Comparison of ENCODE assay signal across 9 mouse cellular contexts in the genomic region with DNA sequence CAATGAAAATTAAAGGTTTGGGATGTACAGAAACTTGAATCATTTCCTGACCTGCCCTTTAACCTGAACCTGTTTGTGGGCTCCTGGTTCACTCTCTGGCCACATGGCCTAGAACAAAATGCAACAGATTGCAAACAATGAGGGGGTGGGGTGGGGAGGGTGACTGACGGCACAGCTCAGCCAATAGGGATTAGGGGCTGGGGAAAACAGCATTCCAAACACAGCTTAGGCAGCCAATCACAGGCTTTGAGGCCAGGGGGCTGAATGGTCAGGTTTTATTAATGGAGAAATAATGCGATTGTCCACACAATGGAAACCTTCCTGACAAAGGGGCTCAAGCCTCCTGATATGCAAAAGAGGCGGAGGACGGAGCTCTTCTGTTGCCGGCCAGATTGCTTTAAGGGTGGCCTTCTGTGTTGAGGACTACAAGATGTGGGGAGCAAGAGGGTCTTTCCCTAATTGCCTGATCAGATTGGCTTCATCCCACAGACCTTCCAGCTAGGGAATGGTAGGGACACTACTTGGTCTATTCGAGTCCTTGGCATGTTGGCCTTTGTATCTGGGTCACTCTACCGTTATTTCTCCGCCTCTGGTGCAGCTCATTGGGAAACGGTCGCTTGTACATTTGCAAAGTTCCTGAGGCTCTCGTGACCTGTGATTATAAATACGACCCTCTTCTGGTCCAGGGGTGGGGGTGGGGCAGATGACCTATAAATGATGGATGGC. TPM values are rescaled to one million over a fixed set of nuclear protein-coding genes. Genes with fewer than 3 reads are reported as not detected.
A peak's percentile ranks its signal among the peaks of the same experiment; 100 is the strongest.
DNase-seq lines count a peak whose midpoint lies in the region; ATAC-seq and TF ChIP-seq lines count a peak whose summit lies in the region.
"Had no signal": no experiment of that assay in that cellular context is flagged by ENCODE, and none has a peak within 500 bp of the region (broad histone marks: within the 10 kb centered on the region; RNA-seq: fewer than 3 reads in every experiment).

No protein-coding gene starts in this region.

- H3K9ac ChIP-seq in lung, postnatal 0 days (replicated peaks; ENCODE audit: low read depth), result no peak overlapping the region
- no peak overlapping the region; the same call in 1 of the 2 replicates for H3K9ac ChIP-seq in liver, embryonic 11.5 days (ENCODE audit: low read depth, low read length)
- H3K9ac ChIP-seq in stomach, embryonic 14.5 days (replicated peaks; ENCODE audit: low read depth, low read length), result no peak overlapping the region

- 31% methylated on average over 12 of the region's 12 CpGs for WGBS in lung, postnatal 0 days
- WGBS in forebrain, embryonic 10.5 days, result 5% methylated on average over 12 of the region's 12 CpGs
- WGBS in liver, embryonic 11.5 days, result 24% methylated on average over 12 of the region's 12 CpGs
- 21% methylated on average over 12 of the region's 12 CpGs for WGBS in stomach, embryonic 14.5 days

- TF ChIP-seq EP300 in lung, postnatal 0 days (IDR thresholded peaks at IDR 0.05), result no peak

- H3K27me3 ChIP-seq in lung, postnatal 0 days (replicated peaks; ENCODE audit: insufficient read depth, low read length), result peaks cover 3% of the 10 kb centered on the region; the same call in 1 of the 2 replicates
- H3K27me3 ChIP-seq in forebrain, embryonic 10.5 days (ENCODE audit: poor library complexity, severe bottlenecking), result peaks cover 40% of the 10 kb centered on the region
- peaks cover 54% of the 10 kb centered on the region for H3K27me3 ChIP-seq in liver, embryonic 11.5 days (replicated peaks; ENCODE audit: control insufficient read depth, insufficient read depth, low read length)
- H3K27me3 ChIP-seq in stomach, embryonic 14.5 days (ENCODE audit: control insufficient read depth, insufficient read depth, low read length), result no peaks in the 10 kb centered on the region; the same call in 1 of the 2 replicates

- H3K36me3 ChIP-seq in lung, postnatal 0 days (ENCODE audit: insufficient read depth, low read length), result no peaks in the 10 kb centered on the region
- peaks cover 36% of the 10 kb centered on the region for H3K36me3 ChIP-seq in forebrain, embryonic 10.5 days (replicated peaks)
- H3K36me3 ChIP-seq in liver, embryonic 11.5 days (ENCODE audit: control insufficient read depth, insufficient read depth, low read length), result no peaks in the 10 kb centered on the region
- peaks cover 7% of the 10 kb centered on the region; the same call in 1 of the 2 replicates for H3K36me3 ChIP-seq in stomach, embryonic 14.5 days (ENCODE audit: control insufficient read depth, insufficient read depth, low read length)

- no peak overlapping the region for H3K4me3 ChIP-seq in lung, postnatal 0 days (ENCODE audit: low read depth, low read length)
- H3K4me3 ChIP-seq in forebrain, embryonic 10.5 days, result peak overlapping the region; percentile 86
- no peak overlapping the region for H3K4me3 ChIP-seq in liver, embryonic 11.5 days (ENCODE audit: low read depth, low read length)
- peak overlapping the region; percentile 81 for H3K4me3 ChIP-seq in stomach, embryonic 14.5 days (ENCODE audit: low read depth, low read length)

- no peak overlapping the region for H3K4me2 ChIP-seq in lung, postnatal 0 days (replicated peaks; ENCODE audit: low read depth, low read length)
- peak overlapping the region; percentile 42 for H3K4me2 ChIP-seq in liver, embryonic 11.5 days
- peak overlapping the region; percentile 66 for H3K4me2 ChIP-seq in stomach, embryonic 14.5 days (replicated peaks; ENCODE audit: low read depth, low read length)

- no peak for ATAC-seq in lung, postnatal 0 days
- ATAC-seq in liver, embryonic 11.5 days (replicated peaks; ENCODE audit: low FRiP score), result peak; percentile 32; the same call in 1 of the 2 replicates
- ATAC-seq in stomach, embryonic 14.5 days (ENCODE audit: insufficient number of reproducible peaks, insufficient read depth, low FRiP score, low read depth), result no peak; the same call in 1 of the 2 replicates

- H3K27ac ChIP-seq in lung, postnatal 0 days (ENCODE audit: low read length), result no peak overlapping the region
- peak overlapping the region; percentile 94 for H3K27ac ChIP-seq in forebrain, embryonic 10.5 days
- H3K27ac ChIP-seq in liver, embryonic 11.5 days (ENCODE audit: low read depth, low read length), result no peak overlapping the region
- H3K27ac ChIP-seq in stomach, embryonic 14.5 days (ENCODE audit: low read length), result no peak overlapping the region

- no peak for TF ChIP-seq CTCF in lung, postnatal 0 days (IDR thresholded peaks at IDR 0.05)

- no peaks in the 10 kb centered on the region for H3K9me3 ChIP-seq in lung, postnatal 0 days (ENCODE audit: low read length)
- H3K9me3 ChIP-seq in forebrain, embryonic 10.5 days, result no peaks in the 10 kb centered on the region
- no peaks in the 10 kb centered on the region for H3K9me3 ChIP-seq in liver, embryonic 11.5 days (ENCODE audit: control insufficient read depth, low read length)
- no peaks in the 10 kb centered on the region for H3K9me3 ChIP-seq in stomach, embryonic 14.5 days (ENCODE audit: control insufficient read depth, low read depth, low read length)

- H3K4me1 ChIP-seq in lung, postnatal 0 days (ENCODE audit: insufficient read depth, low read depth, low read length), result peaks cover 6% of the 10 kb centered on the region; the same call in 1 of the 2 replicates
- peaks cover 87% of the 10 kb centered on the region for H3K4me1 ChIP-seq in forebrain, embryonic 10.5 days
- H3K4me1 ChIP-seq in liver, embryonic 11.5 days (replicated peaks; ENCODE audit: control insufficient read depth, insufficient read depth, low read length), result no peaks in the 10 kb centered on the region; the same call in none of the 2 replicates
- peaks cover 3% of the 10 kb centered on the region; the same call in 1 of the 2 replicates for H3K4me1 ChIP-seq in stomach, embryonic 14.5 days (ENCODE audit: control insufficient read depth, insufficient read depth, low read length)

- DNase-seq in lung, postnatal 0 days (ENCODE audit: low spot score), result peak; percentile 30
- DNase-seq in lung, postnatal 14 days, result no peak
- DNase-seq in forebrain, embryonic 10.5 days (ENCODE audit: extremely low spot score, low spot score), result peak; percentile 81
- no peak for DNase-seq in liver, embryonic 11.5 days (ENCODE audit: low spot score)
- no peak for DNase-seq in gastrocnemius, postnatal 10 days
- DNase-seq in frontal cortex, postnatal 36 days (ENCODE audit: low spot score in 2 of 2), result no peak
- DNase-seq in spleen, postnatal 10 days (ENCODE audit: low spot score in 2 of 2), result no peak
- DNase-seq: kidney, adult 8-10 months had no signal

RNA-seq across cellular contexts. Expression of gene Mycl, which starts 3.2 kb away (rescaled TPM):
- 6.0 and 8.1 TPM in 2 replicates for polyA plus RNA-seq in lung, postnatal 0 days (2015; fragmentation: Nextera tagmentation; extraction: Ambion mirVana)
- polyA plus RNA-seq in forebrain, embryonic 10.5 days (2016; fragmentation: Nextera tagmentation; extraction: Ambion mirVana), result 39.7 and 42.7 TPM in 2 replicates
- polyA plus RNA-seq in liver, embryonic 11.5 days (2014; fragmentation: Nextera tagmentation; extraction: Ambion mirVana), result 3.1 and 4.0 TPM in 2 replicates
- 26.9 and 30.4 TPM in 2 replicates for polyA plus RNA-seq in stomach, embryonic 14.5 days (2014; fragmentation: Nextera tagmentation; extraction: Ambion mirVana)
- 1 to 10 TPM; 4.4 to 5.8 TPM for total RNA-seq in gastrocnemius, postnatal 10 days (2021)

RNA-seq across cellular contexts. Expression of gene Trit1, which starts 17.7 kb away (rescaled TPM):
- 10.7 and 11.1 TPM in 2 replicates for polyA plus RNA-seq in lung, postnatal 0 days (2015; fragmentation: Nextera tagmentation; extraction: Ambion mirVana)
- polyA plus RNA-seq in forebrain, embryonic 10.5 days (2016; fragmentation: Nextera tagmentation; extraction: Ambion mirVana), result 23.8 and 25.9 TPM in 2 replicates
- 17.2 and 17.5 TPM in 2 replicates for polyA plus RNA-seq in liver, embryonic 11.5 days (2014; fragmentation: Nextera tagmentation; extraction: Ambion mirVana)
- polyA plus RNA-seq in stomach, embryonic 14.5 days (2014; fragmentation: Nextera tagmentation; extraction: Ambion mirVana), result 19.2 and 24.4 TPM in 2 replicates
- 10 to 100 TPM in 1 of 2 experiments, 1 to 10 TPM in 1; 9.1 to 11.0 TPM for total RNA-seq in gastrocnemius, postnatal 10 days (2021)

RNA-seq across cellular contexts. Expression of gene Mfsd2a, which starts 37.7 kb away (rescaled TPM):
- 0.38 and 1.2 TPM in 2 replicates for polyA plus RNA-seq in lung, postnatal 0 days (2015; fragmentation: Nextera tagmentation; extraction: Ambion mirVana)
- polyA plus RNA-seq in forebrain, embryonic 10.5 days (2016; fragmentation: Nextera tagmentation; extraction: Ambion mirVana), result 18.5 and 19.4 TPM in 2 replicates
- 0.64 and 0.68 TPM in 2 replicates for polyA plus RNA-seq in liver, embryonic 11.5 days (2014; fragmentation: Nextera tagmentation; extraction: Ambion mirVana)
- polyA plus RNA-seq in stomach, embryonic 14.5 days (2014; fragmentation: Nextera tagmentation; extraction: Ambion mirVana), result 1.8 and 2.5 TPM in 2 replicates
- 1 to 10 TPM in 1 of 2 experiments, under 1 TPM in 1; 0.36 to 1.2 TPM for total RNA-seq in gastrocnemius, postnatal 10 days (2021)

Comparison
In these comparisons a context has a peak if more than half of its experiments do, and no peak if none do; other contexts are left out.
1. DNase-seq: peak in lung, postnatal 0 days (single experiment) and forebrain, embryonic 10.5 days (single experiment); none in lung, postnatal 14 days (single experiment), liver, embryonic 11.5 days (single experiment), gastrocnemius, postnatal 10 days (single experiment), frontal cortex, postnatal 36 days (0 of 2) and spleen, postnatal 10 days (0 of 2).
2. H3K4me3 ChIP-seq: peak in forebrain, embryonic 10.5 days (single experiment) and stomach, embryonic 14.5 days (single experiment); none in lung, postnatal 0 days (single experiment) and liver, embryonic 11.5 days (single experiment).